Mouse (Mus musculus): Measurements from ENCODE around the gene Slc43a3.
A peak's percentile ranks its signal among the peaks of the same experiment; 100 is the strongest.
"Not testable (repeated sequence)": the region's sequence is repeated elsewhere in the genome, so short reads cannot be mapped to it uniquely, and the experiment has no call there.

The Slc43a3 gene

GRCm38 (mm10) chr2:84936474-84937429, at the start of gene Slc43a3:
Gene Slc43a3 (plus strand): TSS chr2:84936579.
- peak; percentile 87 to 92 for DNase-seq

GRCm38 (mm10) chr2:84886821-84887281, 49.5 kb upstream of the Slc43a3 start:
- peak; percentile 29 to 48 for DNase-seq

- peak; percentile 49 to 56 for DNase-seq
Observed at GRCm38 (mm10) chr2:84887411-84888271, 48.7 kb upstream of the Slc43a3 start.

- peak; percentile 79 to 84 for DNase-seq
Observed at GRCm38 (mm10) chr2:84888657-84889315, 47.6 kb upstream of the Slc43a3 start.

- no peak for DNase-seq
Observed at GRCm38 (mm10) chr2:84889316-84890044, 46.9 kb upstream of the Slc43a3 start.

GRCm38 (mm10) chr2:84890045-84890340, 46.4 kb upstream of the Slc43a3 start:
- DNase-seq, result peak; percentile 77 to 84

GRCm38 (mm10) chr2:84893359-84893758, 43.0 kb upstream of the Slc43a3 start:
- no peak for DNase-seq

GRCm38 (mm10) chr2:84895495-84896198, 40.7 kb upstream of the Slc43a3 start:
- no peak for DNase-seq

GRCm38 (mm10) chr2:84896686-84897085, 39.7 kb upstream of the Slc43a3 start:
- DNase-seq, result not testable (repeated sequence)

GRCm38 (mm10) chr2:84912722-84913121, 23.7 kb upstream of the Slc43a3 start:
- DNase-seq, result peak in 1 of 2 experiments; percentile 42

GRCm38 (mm10) chr2:84913881-84914280, 22.5 kb upstream of the Slc43a3 start:
- no peak for DNase-seq

- peak; percentile 50 to 80 for DNase-seq
Observed at GRCm38 (mm10) chr2:84915330-84915729, 21.0 kb upstream of the Slc43a3 start.

- peak; percentile 62 to 78 for DNase-seq
Observed at GRCm38 (mm10) chr2:84916548-84917320, 19.6 kb upstream of the Slc43a3 start.

GRCm38 (mm10) chr2:84918188-84918587, 18.2 kb upstream of the Slc43a3 start:
- no peak for DNase-seq

GRCm38 (mm10) chr2:84919601-84920108, 16.7 kb upstream of the Slc43a3 start:
- no peak for DNase-seq

- DNase-seq, result no peak
Observed at GRCm38 (mm10) chr2:84930186-84930585, 6.2 kb upstream of the Slc43a3 start.

GRCm38 (mm10) chr2:84933992-84934648, 2.3 kb upstream of the Slc43a3 start:
- no peak for DNase-seq

- no peak for DNase-seq
Observed at GRCm38 (mm10) chr2:84934649-84935007, 1.8 kb upstream of the Slc43a3 start.

GRCm38 (mm10) chr2:84935065-84935464, 1.3 kb upstream of the Slc43a3 start:
- no peak for DNase-seq

All from lung, postnatal 4 days (tissue).